Mouse (Mus musculus) mesoderm, embryonic 11.5 days (tissue): ENCODE results near the gene Svopl.

Experiments used
- DNase-seq: peaks from one replicate; pipeline ENCODE4 v3.0.0-alpha.2; 2012; ENCODE audit warnings: low read depth, low spot score

The Svopl gene

GRCm38 (mm10) chr6:38046838-38047237 lies at the start of gene Svopl:
TSS of gene Svopl (minus strand) at chr6:38046996.
- DNase-seq, result no peak

DNA sequence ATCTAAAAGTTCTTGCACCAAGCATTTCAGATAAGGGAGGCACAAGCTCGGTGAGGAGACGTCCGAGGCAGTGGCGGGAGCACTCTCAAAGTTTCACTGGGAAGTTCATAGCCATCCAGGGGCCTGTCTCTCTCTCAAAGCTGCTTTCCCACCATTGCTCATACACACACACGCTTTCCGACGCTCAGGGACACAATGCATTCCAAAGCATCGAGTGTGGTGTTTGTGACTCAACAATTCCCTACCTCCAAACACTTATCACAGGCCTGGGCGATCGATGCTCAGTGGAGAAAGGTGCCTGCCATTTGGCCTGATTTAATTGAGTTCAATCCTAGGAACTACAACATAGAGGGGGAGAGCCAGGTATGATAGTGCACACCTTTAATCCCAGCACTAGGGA lies 47.9 kb upstream of the Svopl start:
- no peak for DNase-seq

- no peak for DNase-seq
These were observed 45.7 kb upstream of the Svopl start for GRCm38 (mm10) chr6:38092539-38092938.

DNA sequence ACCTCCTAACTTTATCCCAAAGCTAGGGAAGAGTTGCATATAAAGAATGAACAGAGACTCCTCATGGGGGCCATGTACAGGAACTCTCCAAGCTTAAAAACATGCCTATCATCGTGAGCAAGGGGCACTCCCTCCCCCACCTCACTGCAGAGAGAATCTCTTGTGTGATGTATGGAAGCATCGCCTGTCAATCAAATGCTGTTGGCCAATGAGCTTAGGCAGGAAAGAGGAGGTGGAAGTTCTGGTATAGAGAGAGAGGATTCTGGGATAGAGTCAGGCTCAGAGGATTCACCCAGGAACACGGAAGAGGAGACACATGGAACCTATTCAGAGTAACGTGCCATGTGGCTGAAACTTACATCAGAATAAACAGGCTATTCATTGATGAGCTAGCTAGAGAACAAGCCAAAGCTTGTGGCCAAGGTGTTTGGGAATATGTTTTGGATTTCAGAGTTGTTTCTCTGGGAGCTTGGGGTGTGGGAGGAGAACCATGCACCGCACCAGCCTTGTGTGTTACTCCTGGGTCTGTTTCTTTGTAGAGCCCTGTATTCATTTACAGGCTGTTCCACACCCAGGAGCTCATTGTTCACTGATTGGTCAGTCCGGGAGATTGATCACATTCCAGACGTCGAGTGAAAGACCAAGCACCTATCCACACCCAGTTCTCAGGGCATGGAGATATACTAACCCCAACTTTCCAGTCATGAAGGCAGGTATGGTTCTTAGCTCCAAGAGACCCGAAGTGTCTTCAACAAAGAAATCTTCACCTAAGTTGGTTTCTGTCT lies 40.6 kb upstream of the Svopl start:
- no peak for DNase-seq

DNA sequence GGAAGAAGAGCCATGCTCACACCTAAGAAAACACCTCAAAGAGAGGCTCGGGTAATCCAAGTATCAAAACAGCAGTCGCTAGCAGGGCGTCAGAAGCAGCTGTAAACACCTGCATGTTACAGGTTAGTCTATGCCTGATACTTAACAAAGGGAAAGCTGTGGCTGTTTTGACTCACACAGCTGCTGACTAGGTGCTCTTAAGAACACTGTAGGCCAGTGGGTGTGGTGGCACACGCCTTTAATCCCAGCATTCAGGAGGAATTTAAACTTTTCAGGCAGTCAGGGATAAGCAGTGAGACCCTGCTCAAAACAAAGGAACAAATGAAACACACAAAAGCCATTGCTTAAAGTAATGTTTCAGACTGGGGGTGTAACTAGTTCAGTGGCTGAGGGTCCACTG lies 36.4 kb upstream of the Svopl start:
- DNase-seq, result no peak

DNA sequence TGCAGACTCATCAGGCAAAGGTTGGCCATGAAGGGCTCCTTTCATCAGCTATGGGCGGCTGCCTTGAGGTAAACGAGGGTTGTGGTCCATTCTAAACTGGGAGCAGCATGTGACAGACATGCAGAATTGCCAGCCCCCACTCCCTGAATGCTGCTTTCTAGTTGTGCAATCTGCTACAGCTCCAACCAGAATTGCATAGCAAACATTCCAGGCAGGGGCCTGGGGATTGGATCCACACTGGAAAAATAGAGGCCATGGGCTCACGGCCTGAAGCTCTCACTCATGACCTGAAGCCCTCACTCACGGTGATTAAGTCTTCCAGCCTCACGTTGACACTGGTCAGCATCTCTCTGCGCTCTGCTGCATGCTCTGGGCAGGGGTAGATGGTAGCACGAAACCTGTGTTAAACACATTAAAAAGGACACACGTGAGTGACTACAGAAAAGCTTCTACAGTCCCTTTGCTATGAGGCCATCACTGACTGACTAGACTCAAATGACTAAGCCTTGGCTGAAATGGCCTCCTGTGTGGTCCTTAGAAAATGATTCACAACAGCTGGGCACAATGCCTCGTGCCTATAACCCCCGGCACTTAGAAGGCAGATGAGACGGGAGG lies 35.0 kb upstream of the Svopl start:
- DNase-seq, result peak; percentile 39

GRCm38 (mm10) chr6:38080364-38080763 lies 33.6 kb upstream of the Svopl start:
- DNase-seq, result no peak

DNA sequence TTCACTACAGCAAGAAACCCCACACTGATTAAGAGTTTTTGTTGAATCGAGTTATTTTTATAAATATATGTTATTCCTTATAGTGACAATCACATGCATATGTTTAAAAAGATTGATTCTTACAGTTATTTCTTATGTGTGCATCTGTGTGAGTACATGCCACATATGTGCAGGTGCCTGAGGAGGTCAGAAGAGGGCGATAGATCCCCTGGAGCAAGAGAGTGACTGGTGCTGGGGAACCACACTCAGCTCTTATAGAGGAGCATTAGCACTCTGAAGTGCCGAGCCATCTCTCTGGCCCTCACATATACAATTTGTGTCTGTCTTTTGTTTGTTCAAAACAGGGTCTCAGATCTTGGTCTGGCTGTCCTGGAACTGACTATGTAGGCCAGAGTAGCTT lies 26.8 kb upstream of the Svopl start:
- no peak for DNase-seq

DNA sequence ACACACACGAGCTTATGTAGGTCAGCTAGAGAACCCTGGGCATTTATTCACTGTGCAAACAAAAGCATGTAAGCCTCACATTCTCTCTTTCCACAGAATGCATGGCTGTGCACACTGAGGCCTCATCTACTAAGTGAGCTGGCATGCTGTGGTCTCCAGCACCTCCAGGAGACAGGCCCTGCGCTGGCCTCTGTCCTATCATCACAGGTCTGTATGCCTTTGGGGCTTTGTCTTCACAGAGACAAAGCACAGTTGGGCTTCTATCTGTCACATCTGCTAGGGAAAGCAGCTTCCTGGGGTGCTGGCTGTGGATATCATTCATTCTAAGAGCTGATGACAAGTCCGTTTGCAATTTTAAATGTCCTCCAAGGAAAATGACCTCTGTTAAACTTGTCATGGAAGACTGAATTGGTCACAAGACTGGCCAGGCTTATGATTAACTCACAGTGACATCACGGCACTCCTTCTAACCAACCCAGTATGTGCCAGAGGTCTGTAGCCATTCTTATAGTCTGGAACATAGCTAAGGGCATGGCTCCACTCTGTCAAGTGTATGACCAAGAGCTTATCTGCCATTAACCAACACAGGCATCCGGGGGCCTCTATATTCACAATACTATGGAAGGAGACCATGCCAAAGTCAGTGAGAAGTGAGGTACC lies 25.5 kb upstream of the Svopl start:
- no peak for DNase-seq

GRCm38 (mm10) chr6:38071256-38071655 lies 24.5 kb upstream of the Svopl start:
- DNase-seq, result no peak

DNA sequence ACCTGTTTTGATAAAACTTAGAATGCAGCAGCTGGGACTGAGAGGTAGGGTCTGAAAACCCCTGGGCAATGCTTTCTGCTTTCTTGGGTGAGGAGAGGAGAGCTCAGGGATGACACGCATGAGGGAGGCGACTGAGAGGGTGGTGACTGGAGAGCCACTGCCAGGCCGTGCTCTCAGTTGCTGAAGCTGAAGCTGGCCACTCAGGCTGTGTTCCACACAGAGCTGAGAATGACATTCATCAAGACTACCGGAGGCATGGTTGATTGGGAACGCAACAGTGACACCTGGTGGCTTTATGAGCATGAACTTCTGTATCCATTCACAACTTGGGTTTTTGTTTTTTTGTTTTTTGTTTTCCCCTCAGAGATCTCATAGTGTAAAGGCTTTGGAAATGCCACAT lies 19.4 kb upstream of the Svopl start:
- DNase-seq, result peak; percentile 86

DNA sequence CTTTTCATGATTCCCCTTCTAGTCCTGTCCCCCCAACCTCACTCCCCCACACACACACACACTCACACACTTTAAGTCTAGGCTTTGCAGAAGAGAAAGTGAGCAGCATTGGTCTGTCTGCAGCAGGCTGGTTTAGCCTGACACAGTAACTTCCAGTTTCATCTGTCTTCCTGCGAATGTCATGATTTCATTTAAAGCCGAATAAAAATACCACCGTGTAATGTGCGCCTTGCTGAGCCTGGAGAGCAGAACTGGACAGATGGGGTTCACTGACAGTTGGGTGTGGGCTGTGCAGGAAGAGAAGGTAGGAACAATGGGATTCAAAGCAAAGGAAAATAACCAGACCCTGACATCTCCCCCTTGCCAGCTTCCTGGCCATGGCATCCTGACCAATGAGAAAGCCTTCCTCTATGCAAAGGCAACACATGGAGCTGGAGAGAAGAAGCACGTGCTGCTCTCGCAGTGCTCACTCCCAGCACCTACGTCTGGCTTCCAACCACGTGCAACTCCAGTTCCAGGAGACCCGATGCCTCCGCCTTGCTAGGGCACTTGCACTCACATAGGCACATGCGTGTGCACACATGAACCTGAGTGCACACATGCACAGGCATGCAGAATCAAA lies 18.8 kb upstream of the Svopl start:
- no peak for DNase-seq

DNA sequence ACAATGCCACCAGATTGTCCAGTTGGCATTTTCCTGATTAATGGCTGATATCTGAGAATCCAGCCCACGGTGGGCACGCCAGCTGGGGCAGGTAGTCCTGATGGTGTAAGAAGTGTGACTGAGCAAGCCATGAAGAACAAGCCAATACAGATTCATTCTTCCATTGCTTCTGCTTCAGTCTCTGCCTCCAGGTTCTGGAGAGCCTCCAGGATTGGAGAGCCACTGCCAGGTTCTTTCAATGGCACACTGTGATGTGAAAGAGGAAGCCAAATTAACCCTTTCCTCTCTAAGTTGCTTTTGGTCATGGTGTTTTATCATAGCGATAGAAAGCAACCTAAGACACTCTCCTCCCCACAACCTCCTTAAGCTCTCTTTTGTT lies 18.3 kb upstream of the Svopl start:
- DNase-seq, result no peak

DNA sequence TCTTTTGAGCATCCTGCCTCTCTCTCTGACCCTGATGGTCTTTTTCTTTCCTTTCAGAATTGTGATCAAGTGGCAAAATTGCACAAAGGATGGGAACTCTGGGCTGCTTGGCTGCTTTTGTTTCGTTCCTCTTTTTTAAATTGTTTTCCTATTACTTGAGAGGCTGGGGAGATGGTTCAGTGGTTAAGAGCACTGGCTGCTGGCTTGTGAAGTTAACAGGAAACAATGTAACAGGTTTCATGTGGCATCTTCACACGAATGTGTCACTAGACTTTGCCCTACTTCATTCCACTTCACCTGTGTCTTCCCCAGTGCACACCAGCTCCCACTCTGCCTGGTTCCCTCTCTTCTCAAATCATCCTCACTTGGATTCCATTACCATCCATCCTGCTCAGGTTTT lies 17.8 kb upstream of the Svopl start:
- DNase-seq, result no peak

DNA sequence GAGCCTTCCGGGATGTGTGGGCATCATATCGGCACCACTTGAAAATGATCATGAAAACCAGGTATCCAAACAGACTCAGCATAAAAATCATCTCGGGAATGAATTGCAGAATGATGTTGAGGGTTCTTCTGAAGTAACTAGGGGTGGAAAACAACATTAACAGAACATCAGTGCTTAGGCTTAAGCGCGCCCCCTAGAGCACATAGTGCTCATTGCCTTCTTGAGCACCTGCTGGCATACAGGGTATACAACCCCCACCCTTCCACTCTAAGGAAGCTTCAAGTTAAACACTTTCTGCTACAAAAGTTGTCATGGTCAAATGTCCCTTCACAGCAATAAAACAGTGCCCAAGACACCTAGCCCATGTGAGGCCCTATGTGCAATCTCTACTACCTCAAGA lies 12.0 kb upstream of the Svopl start:
- no peak for DNase-seq

DNA sequence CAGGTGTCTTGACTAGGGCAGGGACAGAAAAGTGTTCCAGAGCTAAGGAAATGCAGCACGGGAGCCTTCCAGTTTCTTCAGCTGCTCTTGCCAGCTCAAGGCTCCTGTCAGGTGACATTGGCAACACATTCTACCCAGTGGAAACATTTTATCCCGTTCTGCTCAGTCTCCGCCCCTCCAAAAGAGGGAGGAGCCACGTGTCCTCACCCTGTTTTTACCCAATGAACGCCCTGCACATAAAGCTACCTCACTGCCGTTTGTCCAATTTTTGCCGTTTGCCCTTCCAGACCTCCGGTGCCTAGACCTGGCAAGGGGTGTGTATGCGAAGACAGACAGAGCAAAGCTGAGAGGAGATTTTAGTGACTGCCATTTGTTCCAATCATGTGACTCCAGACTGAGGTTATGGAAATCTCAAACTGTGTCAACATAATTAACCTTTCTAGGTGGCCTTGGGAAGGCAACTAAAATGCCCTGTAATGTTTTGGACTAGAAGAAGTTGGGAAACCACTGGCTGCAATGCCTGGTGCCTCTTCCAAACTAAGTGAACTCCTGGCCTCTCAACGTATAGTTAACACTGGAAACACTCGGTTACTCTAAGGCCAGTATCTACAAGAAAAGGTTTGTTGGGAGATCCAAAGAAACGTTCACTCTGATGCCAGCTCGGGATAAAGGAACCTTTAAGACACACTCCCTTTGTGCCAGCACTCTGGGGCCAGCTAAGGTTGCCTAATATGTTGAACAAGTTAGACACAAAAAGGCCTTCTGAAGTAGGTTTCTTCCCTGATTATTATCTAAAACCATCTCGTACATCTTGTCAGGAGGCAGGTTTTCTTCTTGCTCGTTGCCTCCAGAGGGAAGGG lies 8.9 kb upstream of the Svopl start:
- no peak for DNase-seq

DNA sequence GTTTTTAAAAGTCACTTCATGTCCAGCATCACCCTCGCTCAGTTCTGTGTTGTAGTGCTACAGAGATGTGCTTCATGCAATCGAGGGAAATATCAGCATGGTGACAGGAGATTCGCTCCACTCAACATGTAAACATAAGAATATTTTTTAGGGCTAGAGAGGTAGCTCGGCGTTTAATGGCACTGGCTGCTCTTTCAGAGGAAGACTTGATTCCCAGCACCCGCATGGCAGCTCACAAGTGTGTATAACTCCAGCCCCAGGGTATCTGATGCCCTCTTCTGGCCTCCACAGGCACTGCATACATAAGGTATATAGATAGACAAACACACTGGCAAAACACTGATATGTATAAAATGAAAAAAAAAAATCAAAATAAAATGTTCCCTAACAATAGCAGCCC lies 2.8 kb upstream of the Svopl start:
- no peak for DNase-seq

DNA sequence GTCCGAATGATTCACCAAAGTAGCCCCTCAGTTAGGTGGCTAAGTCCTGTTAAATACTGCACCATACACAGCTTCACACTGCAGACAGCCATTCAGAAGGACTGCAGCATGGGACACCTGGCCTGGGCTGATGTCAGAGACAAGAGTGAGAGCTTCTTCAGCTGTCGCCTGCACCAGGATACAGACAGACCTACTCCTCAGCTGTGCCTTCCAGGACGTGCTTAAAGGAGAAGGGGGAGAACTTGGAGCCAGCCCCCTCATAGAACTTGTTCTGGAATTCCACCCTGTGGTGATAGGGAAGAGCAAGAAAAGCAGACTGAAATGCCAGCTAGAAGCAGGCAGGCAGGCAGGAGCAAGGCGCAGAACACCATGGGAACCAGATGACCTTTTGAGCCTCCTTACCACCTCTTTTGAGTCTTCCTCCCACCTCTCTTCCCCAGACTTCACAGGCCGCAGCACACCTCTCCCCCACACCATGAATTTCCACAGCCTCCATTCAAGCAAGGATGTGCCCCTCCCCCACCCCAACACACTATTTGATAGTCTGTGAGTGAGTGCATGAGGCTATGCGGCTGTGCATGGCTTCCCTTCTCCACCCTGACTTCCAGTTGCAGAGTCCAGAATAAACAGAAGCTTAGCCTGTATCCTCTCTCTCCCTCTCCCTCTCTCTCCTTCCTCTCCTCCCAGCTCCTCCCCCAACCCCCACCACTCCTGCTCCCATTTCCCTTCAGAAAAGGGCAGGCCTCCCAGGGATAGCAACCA lies 2.2 kb upstream of the Svopl start:
- peak; percentile 30 for DNase-seq

GRCm38 (mm10) chr6:38048003-38048402 lies 1.2 kb upstream of the Svopl start:
- no peak for DNase-seq

DNA sequence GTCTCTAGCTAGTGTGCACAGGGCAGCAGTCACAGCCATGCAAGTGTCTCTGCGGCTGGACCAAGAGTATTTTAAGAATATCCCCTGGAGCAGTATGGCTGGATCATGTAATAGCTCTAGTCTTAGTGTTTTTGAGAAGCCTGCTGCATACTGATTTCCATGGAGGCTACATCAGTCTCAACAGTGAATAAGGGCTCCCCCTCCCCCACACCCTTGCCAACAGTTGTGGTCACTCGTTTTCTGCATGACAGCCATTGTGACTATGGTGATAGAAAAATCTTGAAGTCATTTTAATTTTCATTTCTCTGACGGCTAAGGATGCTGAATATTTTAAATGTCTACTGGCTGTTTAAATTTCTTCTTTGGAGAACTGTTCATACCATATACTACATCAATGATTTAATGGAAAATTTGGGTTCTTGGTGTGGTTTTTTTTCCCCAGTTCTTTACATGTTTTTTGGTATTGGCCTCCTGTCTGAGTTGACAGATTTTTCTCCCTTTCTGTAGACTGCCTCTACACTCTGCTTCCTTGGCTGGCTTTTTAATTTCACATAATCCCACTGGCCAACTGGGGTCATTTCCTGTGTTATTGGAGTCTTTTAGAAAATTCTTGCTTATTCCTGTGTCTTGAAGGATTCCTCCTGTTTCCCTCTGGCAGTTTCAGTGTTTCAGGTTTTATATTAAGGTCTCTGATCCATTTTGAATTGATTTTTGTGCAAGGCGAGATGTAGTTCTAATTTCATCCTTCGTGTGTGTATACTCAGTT lies 13.8 kb downstream of the Svopl start:
- DNase-seq, result no peak
